Mouse (Mus musculus): ENCODE data around the gene 3110082I17Rik. TPM values are rescaled to one million over a fixed set of nuclear protein-coding genes. Genes with fewer than 3 reads are reported as not detected.
A peak's percentile ranks its signal among the peaks of the same experiment; 100 is the strongest.

3110082I17Rik gene
- polyA plus RNA-seq, 1 experiment from 2014 or later = 19.5 TPM

- 70% methylated on average over 14 of the region's 14 CpGs for WGBS
- Histone ChIP-seq H3K4me1 (replicated peaks) (peaks cover 20% of the 10 kb centered on the region), H3K4me3 (replicated peaks) (peak overlapping the region; percentile 97), H3K36me3 (peaks cover 38% of the 10 kb centered on the region), H3K27ac (no peak overlapping the region), H3K4me2 (replicated peaks) (peak overlapping the region; percentile 89), H3K9ac (replicated peaks) (peak overlapping the region; percentile 85; the same call in 1 of the 2 replicates), H3K9me3 (peaks cover 11% of the 10 kb centered on the region), H3K27me3 (no peaks in the 10 kb centered on the region)
- ATAC-seq = no peak
Measured at GRCm38 (mm10) chr5:139483171-139483848, 23.0 kb upstream of the 3110082I17Rik start.

DNA sequence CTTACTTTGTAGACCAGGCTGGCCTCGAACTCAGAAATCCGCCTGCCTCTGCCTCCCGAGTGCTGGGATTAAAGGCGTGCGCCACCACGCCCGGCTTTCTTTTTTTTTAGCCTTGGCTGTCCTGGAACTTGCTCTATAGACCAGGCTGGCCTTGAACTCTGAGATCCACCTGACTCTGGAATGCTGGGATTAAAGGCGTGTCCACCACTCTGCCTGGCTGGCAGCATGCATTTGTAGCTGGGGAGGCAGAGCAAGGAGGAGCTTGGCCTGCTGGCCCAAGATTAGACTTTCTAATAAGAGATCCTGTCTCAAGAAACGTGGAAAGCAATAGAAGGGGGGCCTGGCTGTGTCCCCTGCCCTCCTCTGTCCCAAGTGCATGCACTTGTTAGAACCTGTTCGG lies 20.1 kb upstream of the 3110082I17Rik start:
- Histone ChIP-seq H3K9me3 (no peaks in the 10 kb centered on the region), H3K9ac (replicated peaks) (no peak overlapping the region), H3K27ac (no peak overlapping the region), H3K27me3 (no peaks in the 10 kb centered on the region), H3K4me2 (replicated peaks) (no peak overlapping the region), H3K36me3 (peaks cover 65% of the 10 kb centered on the region), H3K4me3 (replicated peaks) (no peak overlapping the region), H3K4me1 (replicated peaks) (peaks cover 20% of the 10 kb centered on the region)
- no peak for ATAC-seq
- WGBS = 87% methylated on average over 10 of the region's 10 CpGs

GRCm38 (mm10) chr5:139479088-139479487 lies 18.8 kb upstream of the 3110082I17Rik start:
- Histone ChIP-seq H3K9me3 (no peaks in the 10 kb centered on the region), H3K27ac (no peak overlapping the region), H3K4me1 (replicated peaks) (peaks cover 17% of the 10 kb centered on the region), H3K4me3 (replicated peaks) (no peak overlapping the region), H3K36me3 (peaks cover 78% of the 10 kb centered on the region), H3K4me2 (replicated peaks) (no peak overlapping the region), H3K27me3 (no peaks in the 10 kb centered on the region), H3K9ac (replicated peaks) (no peak overlapping the region)
- ATAC-seq = no peak
- 96% methylated on average over 8 of the region's 8 CpGs for WGBS

GRCm38 (mm10) chr5:139474741-139475140 lies 14.4 kb upstream of the 3110082I17Rik start:
- Histone ChIP-seq H3K4me1 (replicated peaks) (no peaks in the 10 kb centered on the region), H3K9me3 (no peaks in the 10 kb centered on the region), H3K36me3 (peaks cover 90% of the 10 kb centered on the region), H3K4me2 (replicated peaks) (no peak overlapping the region), H3K27ac (no peak overlapping the region), H3K27me3 (no peaks in the 10 kb centered on the region), H3K4me3 (replicated peaks) (no peak overlapping the region), H3K9ac (replicated peaks) (no peak overlapping the region)
- WGBS = 56% methylated on average over 9 of the region's 9 CpGs
- peak; percentile 37; the same call in 1 of the 2 replicates for ATAC-seq

DNA sequence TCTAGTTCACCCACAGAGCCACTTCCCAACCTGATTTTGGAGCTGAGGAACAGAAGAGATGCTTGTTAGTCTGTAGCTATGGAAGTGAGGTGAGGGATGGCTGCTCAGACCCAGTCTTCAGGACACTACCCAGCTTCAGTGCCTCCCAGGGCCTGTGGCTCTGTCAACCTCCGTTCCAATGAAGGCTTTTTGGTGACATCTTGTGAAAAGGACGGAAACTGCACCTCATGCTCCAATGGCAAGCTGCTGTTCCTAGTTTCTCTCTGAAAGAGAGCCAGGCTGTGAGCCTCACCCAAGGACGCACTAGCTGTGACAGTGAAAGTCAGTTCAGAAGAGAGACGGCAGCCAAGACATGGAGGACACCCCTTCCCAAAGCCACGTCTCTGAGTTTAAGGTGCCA lies 7.7 kb upstream of the 3110082I17Rik start:
- Histone ChIP-seq H3K9ac (replicated peaks) (no peak overlapping the region), H3K4me2 (replicated peaks) (no peak overlapping the region), H3K27me3 (no peaks in the 10 kb centered on the region), H3K27ac (no peak overlapping the region), H3K36me3 (peaks cover 25% of the 10 kb centered on the region), H3K4me1 (replicated peaks) (no peaks in the 10 kb centered on the region), H3K4me3 (replicated peaks) (no peak overlapping the region), H3K9me3 (no peaks in the 10 kb centered on the region)
- 45% methylated on average over 5 of the region's 5 CpGs for WGBS
- ATAC-seq = no peak

GRCm38 (mm10) chr5:139466801-139467200 lies 6.5 kb upstream of the 3110082I17Rik start:
- Histone ChIP-seq H3K9me3 (no peaks in the 10 kb centered on the region), H3K4me3 (replicated peaks) (no peak overlapping the region), H3K4me1 (replicated peaks) (no peaks in the 10 kb centered on the region), H3K36me3 (peaks cover 13% of the 10 kb centered on the region), H3K9ac (replicated peaks) (no peak overlapping the region), H3K4me2 (replicated peaks) (no peak overlapping the region), H3K27ac (no peak overlapping the region), H3K27me3 (no peaks in the 10 kb centered on the region)
- no peak for ATAC-seq
- WGBS = 76% methylated on average over 4 of the region's 4 CpGs

DNA sequence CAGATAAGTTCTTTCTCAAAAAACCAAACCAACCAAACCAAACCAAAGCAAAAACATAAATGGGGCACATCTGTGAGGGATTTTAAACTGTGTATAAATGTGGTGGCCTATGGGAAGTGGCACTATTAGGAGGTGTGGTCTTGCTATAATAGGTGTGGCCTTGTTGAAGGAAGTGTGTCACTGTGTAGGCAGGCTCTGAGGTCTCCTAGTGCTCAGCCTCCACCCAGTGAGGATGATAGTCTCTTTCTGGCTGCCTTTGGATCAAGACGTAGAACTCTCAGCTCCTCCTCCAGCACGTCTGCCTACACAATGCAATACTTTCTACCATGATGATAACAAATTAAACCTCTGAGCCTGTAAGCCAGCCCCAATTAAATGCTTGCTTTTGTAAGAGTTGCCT lies 6.0 kb upstream of the 3110082I17Rik start:
- Histone ChIP-seq H3K36me3 (peaks cover 9% of the 10 kb centered on the region), H3K4me3 (replicated peaks) (no peak overlapping the region), H3K4me2 (replicated peaks) (no peak overlapping the region), H3K27ac (no peak overlapping the region), H3K27me3 (no peaks in the 10 kb centered on the region), H3K4me1 (replicated peaks) (no peaks in the 10 kb centered on the region), H3K9me3 (no peaks in the 10 kb centered on the region), H3K9ac (replicated peaks) (no peak overlapping the region)
- WGBS = 76% methylated on average over 2 of the region's 2 CpGs
- ATAC-seq = no peak

- Histone ChIP-seq H3K9me3 (no peaks in the 10 kb centered on the region), H3K4me1 (replicated peaks) (peaks cover 7% of the 10 kb centered on the region), H3K4me2 (replicated peaks) (no peak overlapping the region), H3K4me3 (replicated peaks) (no peak overlapping the region), H3K36me3 (no peaks in the 10 kb centered on the region), H3K27ac (no peak overlapping the region), H3K27me3 (no peaks in the 10 kb centered on the region), H3K9ac (replicated peaks) (no peak overlapping the region)
- 74% methylated on average over 4 of the region's 4 CpGs for WGBS
- ATAC-seq = no peak
Measured at GRCm38 (mm10) chr5:139464874-139465273, 4.5 kb upstream of the 3110082I17Rik start.

- Histone ChIP-seq H3K4me1 (replicated peaks) (peaks cover 17% of the 10 kb centered on the region), H3K36me3 (peaks cover 6% of the 10 kb centered on the region), H3K27ac (no peak overlapping the region), H3K4me2 (replicated peaks) (peak overlapping the region; percentile 77), H3K9ac (replicated peaks) (peak overlapping the region; percentile 68), H3K27me3 (no peaks in the 10 kb centered on the region), H3K9me3 (no peaks in the 10 kb centered on the region), H3K4me3 (replicated peaks) (peak overlapping the region; percentile 70)
- peak; percentile 49 for ATAC-seq
- 11% methylated on average over 10 of the region's 10 CpGs for WGBS
Measured at GRCm38 (mm10) chr5:139459938-139460337, 389 bp downstream of the 3110082I17Rik start.

GRCm38 (mm10) chr5:139457241-139457640 lies 3.1 kb downstream of the 3110082I17Rik start:
- Histone ChIP-seq H3K9ac (replicated peaks) (no peak overlapping the region), H3K4me3 (replicated peaks) (no peak overlapping the region), H3K36me3 (peaks cover 14% of the 10 kb centered on the region), H3K27ac (no peak overlapping the region), H3K27me3 (no peaks in the 10 kb centered on the region), H3K9me3 (no peaks in the 10 kb centered on the region), H3K4me2 (replicated peaks) (no peak overlapping the region), H3K4me1 (replicated peaks) (peaks cover 17% of the 10 kb centered on the region)
- no peak for ATAC-seq
- 87% methylated on average over 8 of the region's 8 CpGs for WGBS

- H3K9ac ChIP-seq (replicated peaks) = no peak overlapping the region
- H3K4me3 ChIP-seq (replicated peaks) = no peak overlapping the region
- no peak overlapping the region for H3K27ac ChIP-seq
- WGBS = 91% methylated on average over 12 of the region's 12 CpGs
- ATAC-seq = no peak
- H3K4me2 ChIP-seq (replicated peaks) = no peak overlapping the region
- no peaks in the 10 kb centered on the region for H3K9me3 ChIP-seq
- peaks cover 17% of the 10 kb centered on the region for H3K36me3 ChIP-seq
- peaks cover 12% of the 10 kb centered on the region for H3K4me1 ChIP-seq (replicated peaks)
- no peaks in the 10 kb centered on the region for H3K27me3 ChIP-seq
Measured at GRCm38 (mm10) chr5:139455166-139455565, 5.2 kb downstream of the 3110082I17Rik start.

GRCm38 (mm10) chr5:139453031-139453430 lies 7.3 kb downstream of the 3110082I17Rik start:
- Histone ChIP-seq H3K36me3 (peaks cover 17% of the 10 kb centered on the region), H3K27me3 (no peaks in the 10 kb centered on the region), H3K4me3 (replicated peaks) (no peak overlapping the region), H3K27ac (no peak overlapping the region), H3K9ac (replicated peaks) (no peak overlapping the region), H3K4me1 (replicated peaks) (peaks cover 13% of the 10 kb centered on the region), H3K4me2 (replicated peaks) (no peak overlapping the region), H3K9me3 (no peaks in the 10 kb centered on the region)
- 88% methylated on average over 10 of the region's 10 CpGs for WGBS
- ATAC-seq = no peak

DNA sequence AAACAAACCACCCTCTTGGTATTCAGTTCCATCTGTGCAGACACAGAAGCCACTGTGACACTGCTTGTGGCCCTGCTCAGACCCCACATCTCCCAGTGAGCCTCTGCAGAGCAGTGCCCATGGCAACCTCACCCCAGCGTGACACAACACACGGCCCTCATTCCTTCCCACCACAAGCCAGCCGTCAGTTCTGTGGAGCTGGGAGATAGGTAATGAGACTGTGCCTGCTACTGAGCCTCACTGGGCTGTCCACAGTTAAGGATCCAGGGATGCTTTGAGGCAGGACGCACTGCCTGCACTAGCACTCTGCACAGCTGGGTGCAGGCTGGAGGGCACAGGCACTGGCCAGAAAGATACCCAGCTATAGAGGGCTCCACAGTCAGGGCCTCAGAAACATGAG lies 10.4 kb downstream of the 3110082I17Rik start:
- ATAC-seq = peak; percentile 65; the same call in 1 of the 2 replicates
- 39% methylated on average over 4 of the region's 4 CpGs for WGBS

More for the DNA sequence above, 10.4 kb downstream of the 3110082I17Rik start:
- peaks cover 13% of the 10 kb centered on the region for H3K4me1 ChIP-seq (replicated peaks)
- peaks cover 10% of the 10 kb centered on the region for H3K36me3 ChIP-seq
- H3K4me3 ChIP-seq (replicated peaks) = no peak overlapping the region
- no peaks in the 10 kb centered on the region for H3K27me3 ChIP-seq
- H3K4me2 ChIP-seq (replicated peaks) = no peak overlapping the region
- peak overlapping the region; percentile 67 for H3K27ac ChIP-seq
- no peaks in the 10 kb centered on the region for H3K9me3 ChIP-seq
- H3K9ac ChIP-seq (replicated peaks) = peak overlapping the region; percentile 28; the same call in 1 of the 2 replicates
